Mouse (Mus musculus): ENCODE data around the gene Lcn5.
A peak's percentile ranks its signal among the peaks of the same experiment; 100 is the strongest.
"Not testable (repeated sequence)": the region's sequence is repeated elsewhere in the genome, so short reads cannot be mapped to it uniquely, and the experiment has no call there.

Lcn5 gene

GRCm38 (mm10) chr2:25679559-25679958, 21.8 kb downstream of the Lcn5 start:
- no peak for DNase-seq (ENCODE audit: low read depth)

GRCm38 (mm10) chr2:25682426-25682825, 24.7 kb downstream of the Lcn5 start, which contains the start of gene Lcn10:
Gene Lcn10 (plus strand): TSS chr2:25682726.
- no peak for DNase-seq (ENCODE audit: low read depth)

GRCm38 (mm10) chr2:25686941-25687340, 29.2 kb downstream of the Lcn5 start:
- DNase-seq (ENCODE audit: low read depth) = no peak

- peak; percentile 80 for DNase-seq (ENCODE audit: low read depth)
These were observed 36.9 kb downstream of the Lcn5 start for GRCm38 (mm10) chr2:25694605-25695004.

- DNase-seq (ENCODE audit: low read depth) = no peak
These were observed 39.2 kb downstream of the Lcn5 start for GRCm38 (mm10) chr2:25696951-25697350.

- no peak for DNase-seq (ENCODE audit: low read depth)
These were observed 40.9 kb downstream of the Lcn5 start for GRCm38 (mm10) chr2:25698696-25699095.

- not testable (repeated sequence) for DNase-seq (ENCODE audit: low read depth)
These were observed 42.0 kb downstream of the Lcn5 start, which contains the start of gene Obp2a for GRCm38 (mm10) chr2:25699743-25700142. Gene Obp2a (plus strand): TSS chr2:25700043.

- DNase-seq (ENCODE audit: low read depth) = no peak
These were observed 43.2 kb downstream of the Lcn5 start for GRCm38 (mm10) chr2:25701001-25701400.

- DNase-seq (ENCODE audit: low read depth) = no peak
These were observed 46.0 kb downstream of the Lcn5 start for GRCm38 (mm10) chr2:25703706-25704105.

GRCm38 (mm10) chr2:25706643-25707481, 49.1 kb downstream of the Lcn5 start, which contains the start of gene Bmyc:
Gene Bmyc (plus strand): TSS chr2:25706739.
- DNase-seq (ENCODE audit: low read depth) = no peak

GRCm38 (mm10) chr2:25708121-25708520, 50.4 kb downstream of the Lcn5 start:
- DNase-seq (ENCODE audit: low read depth) = peak; percentile 22

- DNase-seq (ENCODE audit: low read depth) = not testable (repeated sequence)
These were observed 51.3 kb downstream of the Lcn5 start for GRCm38 (mm10) chr2:25709056-25709455.

- DNase-seq (ENCODE audit: low read depth) = not testable (repeated sequence)
These were observed 52.0 kb downstream of the Lcn5 start for GRCm38 (mm10) chr2:25709791-25710190.

Data from NIH3T3 (cell line).